Mouse (Mus musculus): ENCODE measurements around the gene Mfsd12.

Mfsd12 gene

DNA sequence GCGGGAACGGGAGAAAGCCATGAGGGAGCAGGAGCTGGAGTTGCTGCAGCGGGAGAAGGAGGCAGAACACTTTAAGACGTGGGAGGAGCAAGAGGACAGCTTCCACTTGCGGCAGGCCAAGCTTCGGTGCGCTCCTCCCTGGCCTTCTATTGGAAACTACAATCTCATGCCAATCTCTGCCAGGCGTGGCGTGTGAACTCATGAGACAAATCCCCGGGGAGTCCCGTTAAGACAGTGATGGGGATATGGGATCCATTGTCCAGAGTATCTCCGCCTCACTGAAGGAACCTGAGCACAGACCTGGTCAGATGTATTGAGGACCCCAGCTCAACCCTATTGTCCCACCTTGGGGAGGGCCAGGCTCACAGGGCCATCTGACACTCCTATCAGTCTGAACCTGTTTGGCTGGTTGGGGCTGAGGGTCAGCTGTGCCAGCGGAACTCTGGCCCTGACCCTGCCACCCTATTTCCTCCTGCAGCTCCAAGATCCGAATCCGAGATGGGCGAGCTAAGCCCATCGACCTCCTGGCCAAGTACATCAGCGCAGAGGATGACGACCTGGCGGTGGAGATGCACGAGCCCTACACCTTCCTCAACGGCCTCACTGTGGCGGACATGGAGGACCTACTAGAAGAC is 34.0 kb upstream of the Mfsd12 start:
- H3K27me3 ChIP-seq (ENCODE audit: control insufficient read depth, insufficient read depth, low read length, poor library complexity, severe bottlenecking): no peaks in the 10 kb centered on the region
- DNase-seq (ENCODE audit: low read depth, low spot score): no peak
- peaks cover 18% of the 10 kb centered on the region for H3K36me3 ChIP-seq (ENCODE audit: control insufficient read depth, insufficient read depth, low read length, poor library complexity, severe bottlenecking)

DNA sequence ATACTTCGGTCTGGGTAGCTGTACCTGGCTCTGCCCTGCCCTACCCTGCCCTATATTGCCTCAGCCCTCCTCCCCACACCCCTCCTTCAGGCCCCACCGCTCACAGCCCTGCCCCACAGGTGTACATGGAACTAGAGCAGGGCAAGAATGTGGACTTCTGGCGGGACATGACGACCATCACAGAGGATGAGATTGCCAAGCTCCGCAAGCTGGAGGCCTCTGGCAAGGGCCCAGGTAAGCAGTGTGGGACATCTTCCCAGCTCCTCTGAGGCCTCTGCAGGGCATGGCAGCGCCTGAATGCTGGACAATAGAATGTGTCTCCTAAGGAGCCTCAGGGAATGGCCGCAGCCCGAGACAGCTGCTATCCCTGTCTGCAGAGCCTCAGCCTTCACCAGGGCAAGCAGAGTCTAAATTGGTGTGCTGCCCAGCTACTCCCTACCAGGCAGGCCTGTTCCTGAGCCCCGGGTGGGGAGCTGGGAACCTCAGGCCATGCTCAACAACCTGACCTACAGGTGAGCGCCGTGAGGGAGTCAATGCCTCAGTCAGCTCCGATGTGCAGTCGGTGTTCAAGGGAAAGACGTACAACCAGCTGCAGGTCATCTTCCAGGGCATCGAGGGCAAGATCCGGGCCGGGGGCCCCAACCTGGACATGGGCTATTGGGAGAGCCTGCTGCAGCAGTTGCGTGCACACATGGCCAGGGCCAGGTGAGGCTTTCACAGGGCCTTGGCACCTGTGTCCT is 33.3 kb upstream of the Mfsd12 start:
- H3K36me3 ChIP-seq (ENCODE audit: control insufficient read depth, insufficient read depth, low read length, poor library complexity, severe bottlenecking): peaks cover 18% of the 10 kb centered on the region
- DNase-seq (ENCODE audit: low read depth, low spot score): no peak

DNA sequence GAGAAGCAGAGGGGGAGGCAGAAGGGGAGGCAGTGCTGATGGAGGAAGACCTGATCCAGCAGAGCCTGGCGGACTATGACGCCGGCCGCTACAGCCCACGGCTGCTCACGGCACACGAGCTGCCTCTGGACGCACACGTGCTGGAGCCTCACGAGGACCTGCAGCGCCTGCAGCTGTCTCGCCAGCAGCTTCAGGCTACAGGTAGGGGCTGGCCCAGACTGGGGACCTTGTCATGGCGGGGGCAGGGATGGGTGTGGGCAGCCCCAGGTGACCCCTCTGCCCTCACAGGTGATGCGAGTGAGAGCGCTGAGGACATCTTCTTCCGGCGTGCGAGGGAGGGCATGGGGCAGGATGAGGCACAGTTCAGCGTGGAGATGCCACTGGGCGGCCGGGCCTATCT is 32.1 kb upstream of the Mfsd12 start:
- Histone ChIP-seq H3K36me3 (ENCODE audit: control insufficient read depth, insufficient read depth, low read length, poor library complexity, severe bottlenecking) (peaks cover 18% of the 10 kb centered on the region), H3K27me3 (ENCODE audit: control insufficient read depth, insufficient read depth, low read length, poor library complexity, severe bottlenecking) (no peaks in the 10 kb centered on the region)
- no peak for DNase-seq (ENCODE audit: low read depth, low spot score)

More for the DNA sequence above, 33.3 kb upstream of the Mfsd12 start:
- H3K27me3 ChIP-seq (ENCODE audit: control insufficient read depth, insufficient read depth, low read length, poor library complexity, severe bottlenecking): no peaks in the 10 kb centered on the region

DNA sequence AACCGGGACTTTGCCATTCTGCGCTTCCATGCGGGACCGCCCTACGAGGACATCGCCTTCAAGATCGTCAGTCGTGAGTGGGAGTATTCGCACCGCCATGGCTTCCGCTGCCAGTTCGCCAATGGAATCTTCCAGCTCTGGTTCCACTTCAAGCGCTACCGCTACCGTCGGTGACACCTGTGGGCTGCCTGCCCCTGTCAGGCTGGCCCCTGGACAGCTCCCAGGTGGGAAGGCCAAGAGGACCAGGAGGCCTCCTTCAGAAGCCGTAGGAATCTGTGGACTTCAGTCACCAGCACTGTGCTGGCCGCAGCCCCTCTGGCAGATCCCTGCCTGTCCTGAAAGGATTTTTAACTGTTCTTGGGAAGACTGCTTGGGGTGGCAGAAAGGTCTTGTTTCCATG is 31.5 kb upstream of the Mfsd12 start:
- H3K36me3 ChIP-seq (ENCODE audit: control insufficient read depth, insufficient read depth, low read length, poor library complexity, severe bottlenecking): peaks cover 18% of the 10 kb centered on the region
- DNase-seq (ENCODE audit: low read depth, low spot score): no peak

DNA sequence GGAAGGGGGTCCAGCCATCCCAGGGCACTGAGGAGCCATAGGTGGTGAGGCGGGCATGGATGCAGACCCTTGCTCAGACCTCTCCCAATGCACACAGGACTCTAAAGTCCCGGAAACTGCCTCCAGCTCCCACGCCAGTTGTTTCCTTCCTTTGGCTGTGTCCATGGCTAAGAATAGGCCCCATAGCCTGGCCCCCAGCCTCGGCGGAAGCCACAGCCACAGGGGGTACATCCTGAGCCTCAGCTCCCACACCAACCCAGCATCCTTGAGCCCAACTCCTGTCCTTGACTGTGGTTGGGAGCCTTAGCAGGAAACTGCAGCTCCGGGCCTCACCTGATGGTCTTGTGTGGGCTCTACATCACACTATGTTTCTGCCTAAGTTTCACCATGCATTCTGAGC is 30.4 kb upstream of the Mfsd12 start:
- Histone ChIP-seq H3K27me3 (ENCODE audit: control insufficient read depth, insufficient read depth, low read length, poor library complexity, severe bottlenecking) (no peaks in the 10 kb centered on the region), H3K36me3 (ENCODE audit: control insufficient read depth, insufficient read depth, low read length, poor library complexity, severe bottlenecking) (peaks cover 18% of the 10 kb centered on the region)
- no peak for DNase-seq (ENCODE audit: low read depth, low spot score)

More for the DNA sequence above, 31.5 kb upstream of the Mfsd12 start:
- no peaks in the 10 kb centered on the region for H3K27me3 ChIP-seq (ENCODE audit: control insufficient read depth, insufficient read depth, low read length, poor library complexity, severe bottlenecking)

DNA sequence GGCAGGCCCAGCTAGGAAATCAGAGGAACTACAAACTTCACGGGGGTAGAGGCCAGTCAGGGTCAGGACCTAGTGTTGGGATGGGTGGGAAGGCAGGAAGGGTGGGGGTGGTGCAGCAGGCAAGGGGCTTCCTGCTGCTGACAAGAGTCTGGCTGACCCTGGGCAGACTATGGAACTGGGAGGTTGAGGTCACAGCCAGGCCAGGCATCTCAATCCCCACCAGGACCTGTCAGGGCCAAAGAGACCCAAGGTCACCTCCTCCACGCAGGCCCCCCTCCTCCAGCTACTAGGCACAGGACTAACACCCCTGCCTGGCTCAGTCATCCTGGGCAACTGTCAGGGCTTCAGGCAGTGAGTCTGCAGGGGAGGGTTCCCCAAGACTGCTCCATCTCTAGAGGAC is 29.3 kb upstream of the Mfsd12 start:
- Histone ChIP-seq H3K36me3 (ENCODE audit: control insufficient read depth, insufficient read depth, low read length, poor library complexity, severe bottlenecking) (peaks cover 15% of the 10 kb centered on the region), H3K27me3 (ENCODE audit: control insufficient read depth, insufficient read depth, low read length, poor library complexity, severe bottlenecking) (no peaks in the 10 kb centered on the region)
- no peak for DNase-seq (ENCODE audit: low read depth, low spot score)

DNA sequence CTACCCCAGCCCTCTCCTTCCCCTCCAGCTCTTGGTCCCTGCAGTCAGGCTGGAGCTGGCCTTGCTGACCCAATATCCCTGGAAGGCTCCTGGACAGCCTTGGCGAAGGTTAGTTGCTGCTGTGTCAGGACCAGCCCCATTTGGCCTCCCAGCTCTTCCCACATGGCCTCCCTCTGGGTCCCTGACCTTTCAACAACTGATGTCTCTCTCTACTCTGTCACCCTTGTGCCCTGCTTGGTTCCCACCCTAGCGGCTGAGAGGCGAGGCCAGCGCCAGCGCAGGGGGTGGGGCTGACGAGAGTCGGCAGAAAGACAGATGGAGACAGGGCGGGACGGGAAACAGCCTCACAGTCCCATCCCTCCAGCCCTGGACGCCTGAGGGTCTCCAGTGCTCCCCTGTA is 28.9 kb upstream of the Mfsd12 start, which contains the start of gene Tbxa2r:
Tbxa2r (plus strand) TSS at position 346 of the 400 bp plus-strand sequence.
- peaks cover 15% of the 10 kb centered on the region for H3K36me3 ChIP-seq (ENCODE audit: control insufficient read depth, insufficient read depth, low read length, poor library complexity, severe bottlenecking)
- no peaks in the 10 kb centered on the region for H3K27me3 ChIP-seq (ENCODE audit: control insufficient read depth, insufficient read depth, low read length, poor library complexity, severe bottlenecking)
- peak; percentile 37 for DNase-seq (ENCODE audit: low read depth, low spot score)

DNA sequence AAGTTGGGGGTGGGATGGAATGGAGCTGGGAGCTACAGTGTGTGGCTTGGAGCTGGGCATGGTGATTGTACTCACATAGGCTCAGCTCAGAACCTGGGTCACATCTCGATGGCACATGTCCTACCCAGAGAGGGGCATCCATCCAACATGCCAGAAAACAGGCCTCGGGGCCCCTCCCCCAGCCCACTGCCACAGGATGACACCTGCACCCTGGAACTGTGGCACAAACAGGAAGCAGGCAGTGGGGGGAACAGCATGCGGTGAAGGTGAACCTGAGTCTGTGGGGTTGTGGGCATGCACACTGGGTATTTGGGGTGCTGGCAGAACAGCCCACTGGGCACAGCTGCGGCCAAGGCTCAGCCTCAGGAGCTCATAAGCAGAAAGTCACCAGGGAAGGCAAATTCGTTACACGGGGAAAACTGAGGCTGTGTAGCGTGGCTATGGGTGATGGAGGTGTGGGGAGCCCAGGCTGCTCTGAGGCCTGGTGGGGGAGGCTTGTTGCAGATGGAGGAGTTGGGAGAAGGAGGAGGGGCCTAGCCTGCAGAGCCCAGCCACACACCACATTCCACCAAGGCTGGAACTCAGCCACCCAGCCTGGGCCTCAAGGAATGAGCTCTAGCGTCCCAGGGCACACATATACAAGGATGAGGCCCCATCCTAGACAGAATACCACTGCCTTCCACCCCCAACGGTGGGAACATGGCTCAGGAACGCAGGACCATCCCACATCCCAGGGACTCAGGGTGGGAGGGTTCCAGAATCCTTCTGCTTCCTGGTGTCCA is 27.9 kb upstream of the Mfsd12 start:
- Histone ChIP-seq H3K36me3 (ENCODE audit: control insufficient read depth, insufficient read depth, low read length, poor library complexity, severe bottlenecking) (peaks cover 8% of the 10 kb centered on the region), H3K27me3 (ENCODE audit: control insufficient read depth, insufficient read depth, low read length, poor library complexity, severe bottlenecking) (no peaks in the 10 kb centered on the region)
- peak; percentile 60 for DNase-seq (ENCODE audit: low read depth, low spot score)

DNA sequence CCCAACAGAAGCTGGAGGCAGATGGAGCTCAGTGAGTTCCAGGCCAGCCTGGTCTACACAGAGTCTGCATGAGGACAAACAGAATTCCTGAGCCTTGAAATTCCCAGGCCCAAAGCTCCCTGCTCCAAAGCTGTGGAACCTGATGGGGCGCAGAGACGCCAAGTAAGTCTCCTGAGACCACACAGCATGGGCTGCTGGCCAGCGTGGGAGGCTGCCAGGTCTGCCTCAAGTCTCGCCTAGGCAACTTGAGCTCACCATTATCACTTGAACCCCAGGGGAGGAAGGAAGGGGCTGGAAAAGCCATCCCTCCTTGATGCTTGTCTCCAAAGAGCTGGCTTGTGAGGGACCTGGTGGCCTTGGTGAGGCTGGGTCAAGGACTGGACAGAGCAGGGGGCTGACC is 27.3 kb upstream of the Mfsd12 start:
- Histone ChIP-seq H3K36me3 (ENCODE audit: control insufficient read depth, insufficient read depth, low read length, poor library complexity, severe bottlenecking) (peaks cover 2% of the 10 kb centered on the region), H3K27me3 (ENCODE audit: control insufficient read depth, insufficient read depth, low read length, poor library complexity, severe bottlenecking) (no peaks in the 10 kb centered on the region)
- no peak for DNase-seq (ENCODE audit: low read depth, low spot score)

DNA sequence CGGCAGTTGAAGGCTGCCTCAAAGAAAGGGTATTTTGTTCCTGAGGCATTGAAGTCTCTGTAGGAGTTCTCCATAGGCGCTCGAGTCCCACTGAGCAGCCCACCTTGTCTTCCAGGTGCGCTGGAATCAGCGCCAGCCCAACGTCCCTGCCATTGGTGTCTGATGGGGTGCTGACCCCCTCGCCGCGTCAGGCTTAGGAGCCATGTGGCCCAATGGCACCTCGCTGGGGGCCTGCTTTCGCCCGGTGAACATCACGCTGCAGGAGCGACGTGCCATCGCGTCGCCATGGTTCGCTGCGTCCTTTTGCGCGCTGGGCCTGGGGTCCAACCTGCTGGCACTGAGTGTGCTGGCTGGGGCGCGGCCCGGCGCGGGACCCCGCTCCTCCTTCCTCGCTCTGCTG is 25.0 kb upstream of the Mfsd12 start:
- no peak for DNase-seq (ENCODE audit: low read depth, low spot score)
- no peaks in the 10 kb centered on the region for H3K27me3 ChIP-seq (ENCODE audit: control insufficient read depth, insufficient read depth, low read length, poor library complexity, severe bottlenecking)
- no peaks in the 10 kb centered on the region for H3K36me3 ChIP-seq (ENCODE audit: control insufficient read depth, insufficient read depth, low read length, poor library complexity, severe bottlenecking)

DNA sequence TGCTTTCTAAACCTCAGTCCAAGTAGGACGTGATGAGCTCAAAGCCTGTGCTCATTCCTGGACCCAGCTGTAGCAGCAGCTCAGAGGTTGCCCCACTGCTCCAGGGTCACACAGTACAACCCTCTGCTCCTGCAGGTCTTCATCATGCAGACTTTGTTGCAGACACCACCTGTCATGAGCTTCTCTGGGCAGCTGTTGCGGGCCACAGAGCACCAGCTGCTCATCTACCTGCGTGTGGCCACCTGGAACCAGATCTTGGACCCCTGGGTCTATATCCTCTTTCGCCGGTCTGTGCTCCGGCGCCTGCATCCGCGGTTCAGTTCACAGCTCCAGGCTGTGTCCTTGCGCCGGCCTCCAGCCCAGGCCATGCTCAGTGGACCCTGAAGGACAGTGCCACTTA is 23.0 kb upstream of the Mfsd12 start:
- DNase-seq (ENCODE audit: low read depth, low spot score): no peak
- H3K27me3 ChIP-seq (ENCODE audit: control insufficient read depth, insufficient read depth, low read length, poor library complexity, severe bottlenecking): no peaks in the 10 kb centered on the region

DNA sequence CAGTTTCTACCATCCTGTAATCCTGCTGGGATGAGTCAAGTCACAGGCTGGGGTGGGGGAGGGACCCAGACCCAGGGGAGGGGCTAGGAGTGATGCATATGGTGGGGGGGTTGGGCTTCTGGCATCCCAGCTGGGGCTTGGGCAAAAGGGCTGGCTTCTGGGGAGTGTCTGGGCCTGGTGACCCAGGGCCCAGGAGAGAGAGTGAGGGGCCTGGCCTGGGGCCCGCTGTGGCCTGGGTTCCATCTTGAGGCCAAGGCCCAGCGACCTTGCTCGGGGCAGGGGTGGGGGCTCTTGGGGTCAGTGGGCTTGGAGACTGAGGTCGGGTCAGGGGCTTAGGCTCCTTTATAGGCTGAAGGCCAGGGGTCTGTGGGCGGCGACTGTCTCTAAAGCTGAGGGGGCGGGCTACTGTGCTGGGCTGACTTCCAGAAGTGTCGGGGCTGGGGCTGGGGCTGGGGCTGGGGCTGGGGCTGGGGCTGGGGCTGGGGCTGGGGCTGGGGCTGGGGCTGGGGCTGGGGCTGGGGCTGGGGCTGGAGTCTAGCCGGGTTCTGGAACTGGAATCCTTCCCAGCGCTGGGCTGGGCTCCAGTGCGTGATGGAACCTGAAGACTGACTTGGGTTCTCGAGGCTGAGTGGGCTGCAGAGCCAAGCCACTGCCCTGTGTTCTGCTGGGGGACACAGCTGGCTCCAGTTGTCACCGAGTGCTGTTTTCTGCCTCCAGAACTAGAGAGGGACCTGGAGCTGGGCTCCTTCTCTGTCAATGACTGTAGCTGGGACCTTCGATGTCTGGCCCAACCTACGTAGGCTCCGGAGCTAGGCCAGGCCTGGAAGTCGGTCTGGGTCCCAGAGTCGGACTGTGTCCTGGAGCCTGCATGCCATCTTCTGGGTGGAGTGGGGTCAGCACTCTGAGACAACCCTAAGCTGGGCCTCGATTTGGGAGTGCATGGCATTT is 21.6 kb upstream of the Mfsd12 start:
- DNase-seq (ENCODE audit: low read depth, low spot score): no peak
- Histone ChIP-seq H3K36me3 (ENCODE audit: control insufficient read depth, insufficient read depth, low read length, poor library complexity, severe bottlenecking) (no peaks in the 10 kb centered on the region), H3K27me3 (ENCODE audit: control insufficient read depth, insufficient read depth, low read length, poor library complexity, severe bottlenecking) (no peaks in the 10 kb centered on the region)

More for the DNA sequence above, 23.0 kb upstream of the Mfsd12 start:
- H3K36me3 ChIP-seq (ENCODE audit: control insufficient read depth, insufficient read depth, low read length, poor library complexity, severe bottlenecking): no peaks in the 10 kb centered on the region

DNA sequence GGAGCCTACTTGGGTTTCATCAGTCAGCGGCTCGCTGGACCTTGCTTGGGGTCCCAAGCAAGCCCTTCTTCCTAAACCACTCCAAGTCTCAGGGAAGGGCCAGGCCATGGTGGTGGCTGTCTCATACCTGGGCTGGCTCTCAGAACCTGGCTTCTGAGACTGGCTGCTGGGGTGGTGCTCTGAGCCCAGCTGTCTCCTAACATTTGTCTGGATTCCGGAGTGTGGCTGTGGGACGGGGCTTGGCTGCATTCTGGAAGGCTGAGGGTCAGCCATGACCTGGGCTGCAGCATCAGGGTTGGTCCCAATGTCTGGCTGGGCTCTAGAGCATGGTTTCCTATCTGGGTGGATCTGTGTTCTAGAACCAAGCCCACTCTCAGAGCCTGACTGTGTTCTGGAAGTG is 20.7 kb upstream of the Mfsd12 start:
- H3K36me3 ChIP-seq (ENCODE audit: control insufficient read depth, insufficient read depth, low read length, poor library complexity, severe bottlenecking): no peaks in the 10 kb centered on the region
- H3K27me3 ChIP-seq (ENCODE audit: control insufficient read depth, insufficient read depth, low read length, poor library complexity, severe bottlenecking): no peaks in the 10 kb centered on the region
- DNase-seq (ENCODE audit: low read depth, low spot score): no peak
